Mouse (Mus musculus) liver (tissue): ENCODE results near the gene Hist2h2ab.
A peak's percentile ranks its signal among the peaks of the same experiment; 100 is the strongest.
"Not testable (repeated sequence)": the region's sequence is repeated elsewhere in the genome, so short reads cannot be mapped to it uniquely, and the experiment has no call there.

Experiments
- DNase-seq: peaks from one replicate; pipeline ENCODE4 v3.0.0-alpha.2; 2020; ENCODE audit warnings: mixed read lengths

Gene Hist2h2ab

GRCm38 (mm10) chr3:96219661-96220130 is at the start of gene Hist2h2ab, which contains the start of gene Bola1:
TSS of gene Hist2h2ab (plus strand) at chr3:96219865.
TSS of gene Bola1 (minus strand) at chr3:96219709.
- DNase-seq: peak; percentile 78

GRCm38 (mm10) chr3:96170276-96170675 is 49.4 kb upstream of the Hist2h2ab start:
- no peak for DNase-seq

- no peak for DNase-seq
These were observed 48.6 kb upstream of the Hist2h2ab start for GRCm38 (mm10) chr3:96170976-96171545.

DNA sequence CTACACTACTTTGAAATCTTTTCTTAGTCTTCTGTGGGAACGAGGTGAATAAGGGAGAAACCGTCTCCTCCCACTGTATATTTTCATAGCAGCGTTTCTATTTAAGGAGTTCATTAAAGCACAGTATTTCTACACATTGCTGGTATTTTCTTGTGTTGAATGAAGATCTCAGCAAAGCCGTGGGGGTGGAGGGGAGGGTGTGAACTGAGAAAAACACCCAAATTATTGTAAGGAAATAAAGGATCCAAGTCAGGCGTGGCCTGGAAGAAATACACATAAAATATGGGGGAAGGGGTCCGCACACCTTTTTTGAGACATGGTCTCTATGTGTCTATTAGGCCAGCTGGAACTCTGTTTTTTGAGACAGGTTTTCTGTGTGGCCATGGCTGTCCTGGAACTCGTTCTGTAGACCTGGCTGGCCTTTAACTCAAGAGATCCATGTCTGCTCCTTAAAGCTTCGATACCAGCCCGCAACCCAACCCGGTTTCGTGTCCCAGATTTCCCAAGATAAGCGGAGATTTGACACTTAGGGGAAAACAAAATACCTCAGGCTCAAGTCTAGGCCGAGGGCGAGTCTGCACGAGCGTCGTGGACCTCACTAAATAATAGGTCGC is 48.0 kb upstream of the Hist2h2ab start:
- DNase-seq: no peak

DNA sequence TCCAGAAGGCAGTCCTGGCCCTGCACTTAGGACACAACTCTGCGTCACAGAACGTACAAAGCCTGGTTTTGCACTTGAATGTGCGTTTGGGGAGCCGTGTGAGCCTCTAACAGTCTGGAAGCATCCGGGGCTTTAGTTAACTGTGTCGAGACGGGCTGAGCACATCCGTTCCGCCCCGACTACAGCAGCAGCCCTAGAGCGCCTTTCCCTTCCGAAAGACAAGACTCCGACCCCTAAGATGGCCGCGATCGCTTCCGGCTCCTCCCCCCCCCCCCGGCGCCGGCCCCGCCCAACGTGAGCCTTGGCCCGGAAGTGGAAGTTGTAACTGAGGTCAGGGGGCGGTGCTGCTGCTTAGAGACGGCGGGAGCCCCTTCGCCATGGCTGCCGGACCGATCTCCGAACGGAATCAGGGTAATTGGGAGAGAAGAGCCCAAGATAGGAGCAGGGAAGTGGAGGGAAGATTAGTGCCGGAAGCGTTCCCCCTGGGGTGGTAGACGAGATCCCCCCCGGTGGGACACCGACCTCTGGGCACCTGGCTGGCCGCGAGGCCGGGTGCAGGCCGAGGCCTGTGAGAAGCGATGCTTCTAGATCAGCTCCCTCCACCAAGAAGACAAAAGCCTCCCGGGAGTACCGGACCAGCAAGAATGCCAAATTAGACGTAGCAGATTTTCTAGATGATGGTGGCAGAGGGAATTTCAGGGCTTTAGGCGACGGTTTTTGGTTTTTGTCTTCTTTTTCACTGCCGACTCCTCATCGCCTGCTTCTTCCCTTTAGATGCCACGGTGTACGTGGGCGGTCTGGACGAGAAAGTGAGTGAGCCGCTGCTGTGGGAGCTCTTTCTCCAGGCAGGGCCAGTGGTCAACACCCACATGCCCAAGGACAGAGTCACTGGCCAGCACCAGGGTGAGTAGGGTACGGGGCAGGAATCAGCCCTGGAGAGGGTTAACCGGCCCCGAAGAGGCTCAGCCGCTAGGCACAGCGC is 47.2 kb upstream of the Hist2h2ab start, which contains the start of gene Sf3b4:
Gene Sf3b4 (plus strand): TSS at position 136 of the 982 bp plus-strand sequence.
- peak; percentile 94 for DNase-seq

- no peak for DNase-seq
These were observed 46.5 kb upstream of the Hist2h2ab start for GRCm38 (mm10) chr3:96173185-96173584.

GRCm38 (mm10) chr3:96174042-96174441 is 45.6 kb upstream of the Hist2h2ab start:
- DNase-seq: not testable (repeated sequence)

- DNase-seq: no peak
These were observed 44.4 kb upstream of the Hist2h2ab start for GRCm38 (mm10) chr3:96175251-96175650.

DNA sequence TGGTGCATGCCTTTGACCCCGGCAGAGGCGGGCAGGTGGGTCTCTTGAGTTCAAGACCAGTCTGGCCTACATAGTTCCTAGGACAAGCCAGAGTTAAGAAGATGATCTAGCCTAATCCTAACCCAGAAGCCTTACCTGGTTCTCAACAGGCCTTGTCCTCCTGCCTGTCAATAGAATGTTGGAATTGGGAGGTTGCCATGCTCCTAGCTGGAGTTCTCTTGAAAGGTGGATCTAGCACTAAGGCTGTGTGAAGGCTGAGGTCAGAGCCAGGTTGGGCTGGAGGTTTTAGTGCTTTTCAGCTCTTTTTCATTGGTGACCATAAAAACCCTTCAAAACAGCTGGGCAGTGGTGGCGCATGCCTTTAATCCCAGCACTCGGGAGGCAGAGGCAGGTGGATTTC is 41.2 kb upstream of the Hist2h2ab start:
- no peak for DNase-seq

DNA sequence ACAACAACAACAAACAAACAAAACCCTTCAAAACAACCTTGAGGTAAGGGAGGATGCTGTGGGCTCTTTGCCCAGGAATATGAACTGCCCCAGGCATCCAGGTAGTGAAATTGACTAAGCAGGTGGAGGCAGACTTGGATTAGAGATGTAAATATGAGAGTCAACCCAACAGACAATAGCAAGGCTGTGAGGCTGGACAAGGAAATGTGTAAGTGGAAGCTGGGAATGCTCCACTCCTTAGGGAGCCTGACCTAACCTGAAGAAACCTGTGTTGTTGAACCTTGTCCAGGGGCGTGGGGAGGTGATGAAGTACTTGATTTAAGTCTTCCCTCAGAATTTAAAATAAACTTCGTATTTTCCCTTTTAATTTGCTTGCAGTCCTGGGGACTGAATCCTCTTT is 40.8 kb upstream of the Hist2h2ab start:
- DNase-seq: no peak

DNA sequence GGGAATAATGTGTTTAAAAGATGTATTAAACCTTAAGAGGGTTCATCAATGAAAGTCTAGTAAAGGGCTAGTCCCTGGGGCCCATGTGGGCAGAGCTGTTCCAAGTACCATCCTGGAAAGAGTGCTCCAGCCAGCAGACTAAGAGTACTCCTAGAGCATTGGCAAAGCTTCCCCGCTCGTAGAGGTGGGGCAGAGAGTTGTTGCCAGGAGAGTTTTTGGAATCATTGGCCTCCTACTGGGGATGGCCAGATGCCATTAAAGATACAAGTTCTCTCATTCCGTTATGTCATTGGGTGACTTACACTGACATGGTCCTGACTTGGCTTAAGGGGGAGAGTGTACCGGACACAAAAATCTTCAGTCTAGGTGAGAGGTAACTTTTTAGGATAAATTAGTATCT is 40.1 kb upstream of the Hist2h2ab start:
- DNase-seq: no peak

GRCm38 (mm10) chr3:96180727-96181477 is 38.8 kb upstream of the Hist2h2ab start, which contains the start of gene Sv2a:
TSS of gene Sv2a (plus strand) at chr3:96181151.
- peak; percentile 47 for DNase-seq

DNA sequence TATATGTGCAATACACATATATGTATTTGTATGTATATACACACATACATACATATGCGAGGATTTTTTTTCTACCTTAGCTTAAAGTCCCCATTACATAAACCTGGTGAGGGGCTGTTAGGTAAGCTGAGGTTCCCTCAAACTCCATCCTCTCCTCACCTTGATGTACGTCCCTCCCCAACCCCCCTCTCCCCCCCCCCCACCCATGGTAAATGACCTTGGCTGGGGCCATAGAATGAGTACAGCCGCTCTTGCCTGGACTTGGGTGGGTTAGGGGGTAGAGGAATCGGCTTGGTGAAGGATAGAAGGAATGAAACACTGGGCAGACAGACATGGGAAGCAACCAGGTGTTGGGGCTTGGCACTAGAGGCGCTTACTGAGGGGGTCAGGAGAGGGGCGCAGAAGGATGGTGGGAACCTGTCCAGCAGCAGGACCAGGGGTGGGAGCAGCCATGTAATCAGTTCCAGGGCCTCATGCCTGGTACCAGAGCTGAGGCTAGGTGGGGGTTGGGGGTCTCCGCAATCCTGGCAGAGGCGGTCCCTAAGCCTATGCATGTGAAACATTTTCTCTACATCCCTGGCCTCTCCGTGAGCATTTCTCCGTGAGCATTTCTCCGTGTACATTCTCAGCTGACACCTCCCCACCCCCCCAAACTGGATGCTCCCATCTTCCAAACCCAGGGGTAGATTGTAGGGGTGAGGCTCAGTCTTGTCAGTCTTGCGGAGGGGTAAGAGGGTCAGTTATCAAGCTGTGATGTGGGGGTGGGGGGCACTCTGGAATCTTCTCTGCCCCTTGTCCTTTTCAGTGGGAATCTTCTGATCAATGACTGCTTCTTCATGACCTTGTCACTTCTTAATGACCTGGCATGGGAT is 37.9 kb upstream of the Hist2h2ab start:
- DNase-seq: no peak

DNA sequence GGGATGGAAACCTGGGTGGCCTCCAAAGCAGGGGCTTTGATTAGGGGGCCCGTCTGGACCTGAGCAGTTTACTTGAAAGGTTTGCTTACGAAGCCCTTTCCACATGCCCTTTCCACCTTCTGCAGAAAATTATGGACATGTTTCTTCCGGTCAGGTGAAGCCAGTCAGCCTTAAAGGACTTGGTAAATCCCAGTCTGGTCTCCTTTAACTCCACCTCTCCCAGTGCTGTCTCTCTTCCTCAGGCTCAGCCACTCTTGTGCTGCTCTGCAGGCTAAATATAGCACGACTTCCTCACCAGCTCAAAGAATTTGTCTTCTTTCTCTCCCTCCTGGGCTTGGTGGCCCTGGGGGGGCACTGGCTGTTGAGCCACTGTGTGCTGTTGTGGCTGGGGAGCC is 37.3 kb upstream of the Hist2h2ab start:
- DNase-seq: no peak

DNA sequence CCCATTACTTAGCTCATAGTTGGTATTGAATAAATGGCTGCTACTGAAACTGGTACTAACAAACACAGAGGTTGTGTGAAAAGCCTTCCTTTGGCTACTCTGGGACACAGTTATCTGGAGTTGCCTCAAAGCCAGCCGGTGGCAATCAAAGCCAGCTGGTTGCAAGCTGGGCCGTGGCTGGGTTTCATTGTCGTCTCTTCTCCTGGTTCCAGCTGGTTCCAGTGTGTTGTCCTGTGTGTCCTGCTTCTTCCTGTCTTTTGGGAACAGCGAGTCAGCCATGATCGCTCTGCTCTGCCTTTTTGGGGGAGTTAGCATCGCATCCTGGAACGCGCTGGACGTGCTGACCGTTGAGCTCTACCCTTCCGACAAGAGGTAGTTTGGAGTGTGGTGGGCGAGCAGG is 26.7 kb upstream of the Hist2h2ab start:
- DNase-seq: no peak

DNA sequence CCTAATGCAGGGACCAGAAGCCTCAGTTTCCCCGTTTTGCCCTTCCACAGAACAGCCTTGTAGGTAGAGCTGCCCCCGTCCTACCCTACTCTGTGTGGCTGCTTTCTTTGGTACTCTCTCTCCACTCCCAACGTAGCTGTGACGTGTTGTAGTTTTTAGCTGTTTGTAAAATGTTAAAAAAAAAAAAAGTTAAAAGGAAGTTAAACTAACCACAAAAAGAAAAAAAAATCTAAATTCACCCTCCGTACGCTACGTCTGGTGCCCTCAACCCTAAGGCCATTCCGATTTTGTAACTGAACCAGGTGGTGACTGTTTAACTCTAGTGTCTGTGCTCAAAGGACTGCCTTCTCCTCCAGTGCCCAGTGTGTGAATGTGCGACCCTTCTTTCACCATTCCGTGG is 24.7 kb upstream of the Hist2h2ab start:
- no peak for DNase-seq

DNA sequence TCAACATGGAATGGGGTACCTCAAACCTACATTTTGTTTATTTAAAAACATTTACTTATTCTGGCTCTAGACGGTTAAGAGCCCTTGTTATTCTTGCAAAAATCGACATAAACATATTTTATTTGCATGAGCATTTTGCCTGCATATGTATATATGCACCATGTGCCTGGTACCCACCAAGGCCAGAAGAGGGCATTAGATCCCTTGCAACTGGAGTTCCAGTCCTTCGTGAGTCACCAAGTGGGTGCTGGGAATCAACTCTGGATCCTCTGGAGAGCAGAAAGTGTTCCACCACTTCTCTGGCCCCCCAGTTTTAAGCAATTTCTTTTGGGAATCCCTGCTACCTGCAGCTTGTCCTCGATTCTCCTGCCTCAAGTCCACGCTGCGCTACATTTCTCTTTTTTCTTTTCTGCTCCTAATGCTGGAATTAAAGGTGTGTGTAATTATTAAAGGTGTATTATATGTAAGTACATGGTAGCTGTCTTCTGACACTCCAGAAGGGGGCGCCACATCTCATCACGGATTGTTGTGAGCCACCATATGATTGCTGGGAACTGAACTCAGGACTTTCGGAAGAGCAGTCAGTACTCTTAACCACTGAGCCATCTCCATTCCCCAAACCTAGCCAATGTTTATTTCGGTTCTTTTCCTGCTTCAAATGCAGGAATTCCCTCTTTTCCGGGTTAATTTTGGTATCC is 23.9 kb upstream of the Hist2h2ab start:
- no peak for DNase-seq

GRCm38 (mm10) chr3:96196437-96197128 is 23.1 kb upstream of the Hist2h2ab start:
- DNase-seq: no peak

DNA sequence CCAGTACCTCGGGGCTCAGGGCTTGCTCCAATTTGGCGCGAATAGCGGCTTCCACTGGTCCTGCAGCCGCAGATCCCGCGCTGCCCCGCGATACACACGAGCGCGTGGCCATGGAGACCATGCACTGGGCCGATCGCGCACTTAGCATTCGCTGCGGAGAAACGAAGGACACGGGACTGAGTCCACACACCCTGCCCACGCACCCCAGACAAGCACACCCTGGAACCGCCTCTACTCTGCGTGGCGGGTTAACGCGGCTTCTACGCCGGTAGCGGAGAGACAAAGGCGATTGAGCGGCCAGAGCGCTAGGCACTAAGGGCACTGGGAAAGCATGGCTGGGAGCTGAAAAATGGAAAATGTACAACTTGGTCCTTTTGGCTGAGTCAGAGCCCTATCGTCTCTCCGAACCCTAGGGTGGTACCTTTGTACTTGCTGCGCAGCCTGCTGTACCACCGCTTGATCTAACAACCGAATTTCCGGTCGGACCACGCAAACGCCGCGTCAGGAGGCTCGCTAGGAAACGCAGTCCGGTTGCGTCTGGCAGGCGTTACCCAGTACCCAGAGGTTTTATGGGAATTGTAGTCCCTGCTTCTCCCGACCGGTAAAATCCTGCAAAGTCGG is 22.4 kb upstream of the Hist2h2ab start:
- DNase-seq: peak; percentile 90

GRCm38 (mm10) chr3:96198181-96198580 is 21.5 kb upstream of the Hist2h2ab start:
- peak; percentile 27 for DNase-seq
